Mouse (Mus musculus) MN1 (cell line): Measurements from ENCODE around the gene Bola1.
"Not testable (repeated sequence)": the region's sequence is repeated elsewhere in the genome, so short reads cannot be mapped to it uniquely, and the experiment has no call there.

Experiments used
- DNase-seq: peaks from one replicate; pipeline ENCODE4 v3.0.0-alpha.2; 2016; ENCODE audit warnings: low spot score

Gene Bola1

GRCm38 (mm10) chr3:96219661-96220130, at the start of gene Bola1, which contains the start of gene Hist2h2ab:
Gene Bola1, minus strand, starts transcription at chr3:96219709.
Gene Hist2h2ab, plus strand, starts transcription at chr3:96219865.
- peak; percentile 87 for DNase-seq

GRCm38 (mm10) chr3:96268776-96269378, 49.4 kb upstream of the Bola1 start:
- not testable (repeated sequence) for DNase-seq

GRCm38 (mm10) chr3:96268051-96268775, 48.7 kb upstream of the Bola1 start, which contains the start of gene Hist2h3b:
Gene Hist2h3b, plus strand, starts transcription at chr3:96268654.
- DNase-seq, result peak; percentile 89

GRCm38 (mm10) chr3:96267541-96267940, 48.0 kb upstream of the Bola1 start:
- no peak for DNase-seq

- DNase-seq, result no peak
Measured at GRCm38 (mm10) chr3:96266132-96266710, 46.7 kb upstream of the Bola1 start.

DNA sequence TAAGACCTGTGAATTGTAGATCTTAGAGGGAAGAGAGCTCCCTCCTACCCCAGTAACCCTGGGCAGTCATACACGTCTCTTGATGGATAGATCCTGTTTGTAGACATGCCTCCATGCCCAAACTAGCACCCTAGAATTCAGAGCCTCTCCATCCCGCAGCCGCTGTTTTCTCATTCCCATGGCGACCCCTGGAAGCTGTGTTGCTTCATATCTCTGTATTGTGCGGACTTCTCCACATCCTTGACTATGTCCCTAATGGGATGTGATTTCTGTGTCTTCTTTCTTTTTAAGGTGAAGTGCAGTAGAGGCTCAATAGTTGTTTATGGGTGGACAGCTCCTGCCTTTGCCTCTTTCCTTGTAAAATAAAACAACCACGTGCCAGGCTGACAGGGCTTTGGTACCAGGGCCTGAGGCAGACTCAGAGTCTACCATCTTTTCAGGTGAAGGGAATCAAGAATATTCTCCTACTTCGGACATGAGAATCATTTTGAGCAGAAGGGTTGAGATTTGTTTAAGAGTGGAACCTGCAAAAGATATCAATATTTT, 45.0 kb upstream of the Bola1 start:
- DNase-seq, result peak; percentile 45

GRCm38 (mm10) chr3:96263558-96264403, 44.3 kb upstream of the Bola1 start:
- no peak for DNase-seq

- peak; percentile 98 for DNase-seq
Measured at GRCm38 (mm10) chr3:96262979-96263550, 43.6 kb upstream of the Bola1 start, which contains the start of gene Hist2h4. Gene Hist2h4, minus strand, starts transcription at chr3:96263311.

- DNase-seq, result peak; percentile 91
Measured at GRCm38 (mm10) chr3:96262216-96262875, 42.8 kb upstream of the Bola1 start.

DNA sequence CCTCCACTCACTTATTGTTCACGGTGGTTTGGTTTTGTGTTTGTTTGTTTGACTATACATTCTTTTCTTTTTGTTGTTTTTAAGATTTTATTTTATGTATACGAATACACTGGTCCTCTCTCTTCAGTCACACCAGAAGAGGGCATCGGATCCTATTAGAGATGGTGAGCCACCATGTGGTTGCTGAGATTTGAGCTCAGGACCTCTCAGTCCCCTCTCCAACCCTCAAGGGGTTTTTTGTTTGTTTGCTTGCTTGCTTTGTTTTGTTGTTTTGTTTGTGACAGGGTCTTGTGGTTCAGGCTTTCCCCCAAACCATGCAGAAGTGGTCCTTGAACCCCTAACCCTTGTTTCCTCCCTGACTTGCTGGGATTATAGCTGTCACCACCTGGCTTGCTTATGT, 42.1 kb upstream of the Bola1 start:
- DNase-seq, result peak; percentile 31

DNA sequence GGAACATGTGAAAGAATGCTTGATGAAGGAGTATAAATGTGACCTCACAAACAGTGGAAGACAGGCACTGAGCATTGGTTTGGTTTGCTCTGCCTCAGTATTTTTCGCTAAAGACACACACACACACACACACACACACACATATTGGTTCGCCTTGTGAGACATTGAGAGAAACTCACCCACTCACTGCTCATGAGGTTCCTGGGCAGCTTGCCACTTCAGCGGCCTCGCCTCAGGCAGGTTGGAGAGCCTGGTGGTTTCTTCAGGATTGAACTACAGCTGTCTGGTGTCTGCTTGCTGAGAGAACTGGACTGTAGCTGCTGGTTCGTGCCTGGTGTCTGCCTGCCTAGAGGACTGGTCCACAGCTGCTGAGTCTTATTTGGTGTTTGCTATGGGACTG, 40.7 kb upstream of the Bola1 start:
- no peak for DNase-seq

DNA sequence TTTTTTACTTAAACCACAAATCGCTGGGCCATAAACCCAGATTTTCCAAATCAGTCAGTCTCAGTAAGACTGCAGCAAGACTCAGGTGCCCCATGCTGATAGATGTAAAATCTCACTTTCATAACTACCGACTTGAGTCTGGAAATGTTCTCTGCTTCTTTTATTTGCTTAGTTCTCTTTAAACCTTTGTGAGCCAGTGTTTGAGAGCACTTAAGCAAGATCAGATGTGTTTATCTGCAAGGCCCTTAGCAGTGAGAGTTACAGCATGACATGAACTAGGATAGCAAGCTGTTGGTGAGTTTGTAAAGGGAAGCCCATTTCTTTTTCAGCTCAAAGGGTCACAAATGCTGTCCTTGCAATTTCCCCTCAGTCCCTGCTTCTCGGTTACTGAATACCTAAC, 37.7 kb upstream of the Bola1 start:
- DNase-seq, result no peak

GRCm38 (mm10) chr3:96255926-96256593, 36.6 kb upstream of the Bola1 start:
- DNase-seq, result no peak

- DNase-seq, result no peak
Measured at GRCm38 (mm10) chr3:96254683-96255355, 35.3 kb upstream of the Bola1 start.

DNA sequence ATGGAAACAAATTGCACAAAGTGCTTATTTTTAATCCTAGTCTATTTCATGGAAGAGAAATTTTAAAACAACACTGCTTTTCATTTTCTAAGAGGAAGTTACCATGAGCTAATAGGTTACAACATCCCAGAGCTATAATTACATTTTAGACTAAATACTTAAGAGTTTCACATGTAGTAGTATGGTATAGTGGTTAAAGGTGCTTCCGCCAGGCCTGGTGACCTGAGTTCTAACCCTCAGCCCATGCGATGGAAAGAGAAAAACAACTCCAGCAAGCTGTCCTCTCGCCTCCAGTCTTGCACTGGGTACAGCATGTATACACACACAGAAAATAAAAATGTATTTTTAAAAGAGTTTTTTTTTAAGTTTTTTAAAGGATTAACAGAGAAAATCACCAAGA, 32.3 kb upstream of the Bola1 start:
- no peak for DNase-seq

DNA sequence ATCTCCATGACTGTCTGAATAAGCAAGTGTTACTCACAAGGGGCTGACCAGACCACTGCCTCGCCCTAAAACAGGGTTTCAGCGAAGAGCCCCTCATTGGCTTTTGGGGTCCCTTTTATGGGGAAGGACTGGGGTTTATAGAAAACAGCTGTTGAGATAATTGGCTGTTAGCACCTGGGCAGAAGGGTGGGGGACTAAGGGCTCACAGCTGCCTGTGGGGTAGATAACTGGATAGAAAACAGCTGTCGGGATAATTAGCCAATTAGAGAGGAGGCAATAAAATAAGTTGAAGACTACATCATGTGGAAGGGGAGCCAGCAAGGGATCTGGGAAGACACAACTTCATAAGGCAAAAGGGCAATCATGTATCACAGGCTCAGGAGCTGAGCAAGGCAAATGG, 31.4 kb upstream of the Bola1 start:
- peak; percentile 55 for DNase-seq

- no peak for DNase-seq
Measured at GRCm38 (mm10) chr3:96249034-96249345, 29.5 kb upstream of the Bola1 start.

DNA sequence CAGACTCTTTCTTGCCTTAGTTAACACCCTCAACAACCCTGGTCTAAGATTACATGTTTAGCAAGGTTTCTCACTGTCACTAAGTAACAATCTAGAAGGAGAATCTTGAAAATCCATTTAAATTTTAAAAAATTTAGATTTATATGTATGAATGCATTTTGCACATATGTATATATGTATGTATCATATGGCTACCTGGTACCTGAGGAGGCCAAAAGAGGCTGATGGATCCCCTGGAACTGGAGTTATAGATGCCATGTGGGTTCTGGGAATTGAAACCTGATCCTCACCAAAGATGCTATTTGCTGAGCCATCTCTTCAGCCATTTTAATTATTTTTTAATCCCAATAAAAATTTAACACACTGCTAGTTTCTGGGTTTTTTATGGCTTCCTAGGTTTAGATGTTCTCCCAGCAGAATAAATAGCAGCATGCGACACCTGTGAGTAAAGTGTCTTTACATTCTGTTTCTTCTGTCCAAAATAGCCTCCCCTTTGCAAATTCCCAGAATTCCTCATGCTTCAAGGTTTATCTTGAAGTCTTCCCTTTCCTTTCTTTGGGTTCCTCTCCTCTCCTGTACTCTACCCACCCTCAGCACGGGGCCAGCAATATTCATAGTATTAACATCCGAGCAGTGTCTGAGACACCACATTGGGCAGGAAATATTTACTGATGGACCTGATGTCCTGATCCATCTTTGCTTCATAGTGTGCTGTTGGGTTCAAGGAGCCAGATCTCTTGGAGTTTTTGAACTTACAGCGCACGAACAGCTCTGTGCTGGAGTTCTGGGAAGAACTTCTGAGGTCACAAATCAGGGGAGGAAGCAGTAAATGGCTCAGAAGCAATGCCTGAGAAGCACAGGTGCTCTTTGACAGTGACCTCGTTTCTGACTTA, 28.9 kb upstream of the Bola1 start:
- no peak for DNase-seq
